Mouse (Mus musculus) cerebellum, adult 2 months (tissue): ENCODE measurements around the gene Gm35315. TPM values are rescaled to one million over a fixed set of nuclear protein-coding genes. Genes with fewer than 3 reads are reported as not detected.

Source experiments
- DNase-seq, 2 experiments: peaks; one replicate each; pipeline ENCODE4 v3.0.0; 2021
- H3K27ac ChIP-seq: fragments of 200-500 bp; 2 replicates; pipeline ENCODE4 v1.5.1; 2012; ENCODE audit warnings: low read length, control low read depth, inconsistent platforms; ENCODE audit not compliant: insufficient read depth
- H3K27me3 ChIP-seq: fragments of 200-500 bp; 2 replicates; pipeline ENCODE4 v1.6.1; 2012; ENCODE audit warnings: inconsistent platforms, mild to moderate bottlenecking, low read length, moderate library complexity; ENCODE audit not compliant: control insufficient read depth, insufficient read depth
- H3K4me1 ChIP-seq: fragments of 200-500 bp; 2 replicates; pipeline ENCODE4 v1.6.1; 2011; ENCODE audit warnings: low read length; ENCODE audit not compliant: control insufficient read depth, insufficient read depth
- H3K4me3 ChIP-seq: fragments of 200-500 bp; replicated peaks from 2 replicates; pipeline ENCODE3; 2011; ENCODE audit warnings: mild to moderate bottlenecking, low read depth, low read length, control low read depth; ENCODE audit not compliant: insufficient read depth
- CTCF ChIP-seq: fragments of 200-500 bp; IDR thresholded peaks from 2 replicates; pipeline ENCODE4 v1.5.1; 2011; ENCODE audit warnings: low read depth, mild to moderate bottlenecking, control low read depth, low read length, moderate library complexity, borderline replicate concordance; ENCODE audit not compliant: insufficient read depth
- POLR2A ChIP-seq: fragments of 200-500 bp; IDR thresholded peaks from 2 replicates; pipeline ENCODE4 v1.6.1; 2011; ENCODE audit warnings: low read length, control low read depth, borderline replicate concordance; ENCODE audit not compliant: insufficient read depth
- WGBS: fragments of 180-500 bp; shearing (Covaris S2); methylation state at CpG from one replicate; pipeline ENCODE4 v1.1.7; 2018; 5-methylcytosine and 5-hydroxymethylcytosine counted together
- polyA plus RNA-seq: library from polyadenylated mRNA; depleted of rRNA; stranded (reverse); fragments of >200 nt; gene quantifications from 2 replicates; pipeline ENCODE4 v1.2.3, GENCODE M21; 2012; rRNA removed

The Gm35315 gene
- 0.78 and 0.79 TPM in 2 replicates for polyA plus RNA-seq

GRCm38 (mm10) chr5:110094030-110094846 is at the start of gene Gm35315:
Gene Gm35315 (minus strand): TSS chr5:110094420.
- peak; percentile 73; the same call in 1 of the 2 replicates for TF ChIP-seq POLR2A
- no peak for TF ChIP-seq CTCF
- WGBS, result 1% methylated on average over 24 of the region's 25 CpGs
- peak; percentile 89 to 91 for DNase-seq
- no peaks in the 10 kb centered on the region for H3K4me1 ChIP-seq
- no peaks in the 10 kb centered on the region for H3K27me3 ChIP-seq
- peak within 1 kb of the TSS; percentile 88 for H3K4me3 ChIP-seq
- H3K27ac ChIP-seq, result peak within 1 kb of the TSS; percentile 86; the same call in 1 of the 2 replicates

GRCm38 (mm10) chr5:110143007-110143406 is 48.8 kb upstream of the Gm35315 start:
- no peak for DNase-seq
- TF ChIP-seq POLR2A, result no peak
- peak; percentile 43; the same call in 1 of the 2 replicates for TF ChIP-seq CTCF
- H3K4me1 ChIP-seq, result no peaks in the 10 kb centered on the region

DNA sequence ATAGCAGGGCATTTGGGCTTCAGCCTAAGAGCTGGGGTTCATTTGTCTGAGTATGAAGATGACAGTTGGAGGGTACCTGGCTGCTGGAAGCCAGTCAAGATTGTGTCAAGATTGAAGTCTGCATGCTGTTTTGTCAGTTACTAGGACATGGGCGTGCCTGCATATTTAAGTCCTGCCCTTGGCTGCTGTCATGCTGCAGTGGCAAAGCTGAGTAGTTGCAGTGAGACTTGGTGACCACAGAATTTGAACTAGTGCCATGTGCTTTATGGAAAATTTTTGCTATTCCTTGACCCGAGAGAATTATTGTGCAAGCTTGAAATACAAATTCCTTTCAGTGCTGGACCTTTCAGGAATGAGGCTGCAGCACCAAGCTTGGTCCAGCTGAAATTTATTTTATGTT is 48.1 kb upstream of the Gm35315 start:
- no peak overlapping the region for H3K27ac ChIP-seq
- H3K27me3 ChIP-seq, result no peaks in the 10 kb centered on the region
- no peak overlapping the region for H3K4me3 ChIP-seq
- WGBS, result 57% methylated on average over 2 of the region's 2 CpGs
- DNase-seq, result no peak
- H3K4me1 ChIP-seq, result no peaks in the 10 kb centered on the region
- no peak for TF ChIP-seq CTCF
- TF ChIP-seq POLR2A, result no peak

More at GRCm38 (mm10) chr5:110143007-110143406, 48.8 kb upstream of the Gm35315 start:
- H3K4me3 ChIP-seq, result no peak overlapping the region
- H3K27ac ChIP-seq, result no peak overlapping the region
- 76% methylated on average over 5 of the region's 5 CpGs for WGBS
- no peaks in the 10 kb centered on the region for H3K27me3 ChIP-seq

- no peak overlapping the region for H3K27ac ChIP-seq
- H3K27me3 ChIP-seq, result no peaks in the 10 kb centered on the region
- TF ChIP-seq CTCF (no peak), POLR2A (no peak)
- DNase-seq, result no peak
- no peaks in the 10 kb centered on the region for H3K4me1 ChIP-seq
- H3K4me3 ChIP-seq, result no peak overlapping the region
- WGBS, result 92% methylated on average over 7 of the region's 7 CpGs
Measured at GRCm38 (mm10) chr5:110140424-110140823, 46.2 kb upstream of the Gm35315 start.

DNA sequence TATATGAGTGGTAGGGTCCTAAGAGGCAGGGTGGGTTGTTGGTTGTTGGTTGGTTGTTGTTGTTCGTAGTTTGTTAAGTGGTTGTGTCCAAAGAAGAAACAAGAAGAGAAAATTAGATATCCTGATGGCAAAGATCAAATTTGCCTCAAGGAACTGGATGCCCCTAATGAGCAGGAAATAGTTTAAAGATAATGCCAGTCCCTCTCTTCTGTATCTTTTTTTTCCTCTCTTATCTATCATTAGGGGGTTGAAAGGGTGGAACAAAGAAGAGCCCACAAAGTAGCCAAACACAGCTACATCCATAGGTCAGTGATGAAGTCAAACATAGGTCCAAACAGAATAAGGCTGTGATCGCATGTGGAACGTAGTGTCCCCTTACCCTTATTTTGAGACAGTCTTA is 45.1 kb upstream of the Gm35315 start:
- no peak overlapping the region for H3K4me3 ChIP-seq
- H3K27ac ChIP-seq, result no peak overlapping the region
- TF ChIP-seq POLR2A, result no peak
- no peak for TF ChIP-seq CTCF
- H3K4me1 ChIP-seq, result no peaks in the 10 kb centered on the region
- 97% methylated on average over 3 of the region's 3 CpGs for WGBS
- no peaks in the 10 kb centered on the region for H3K27me3 ChIP-seq
- DNase-seq, result no peak

DNA sequence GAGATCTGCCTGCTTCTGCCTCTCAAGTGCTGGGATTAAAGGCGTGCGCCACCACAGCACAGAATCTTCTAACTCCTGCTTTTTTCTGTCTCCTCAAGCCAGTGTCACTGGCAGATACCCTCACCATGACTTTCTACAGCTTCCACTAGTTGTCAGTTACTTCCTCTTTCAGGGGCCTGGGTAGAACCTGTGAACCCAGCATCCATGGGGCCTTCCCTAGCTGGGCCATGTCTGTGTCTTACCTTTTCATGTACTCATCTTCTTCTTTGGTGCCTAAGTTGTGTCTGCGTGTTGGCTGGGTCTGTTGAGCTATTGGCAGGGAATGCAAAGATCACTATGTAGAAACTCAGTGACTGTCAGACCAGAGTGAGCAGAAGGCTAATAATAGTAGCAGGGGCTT is 43.6 kb upstream of the Gm35315 start:
- Histone ChIP-seq H3K4me3 (no peak overlapping the region), H3K4me1 (no peaks in the 10 kb centered on the region), H3K27ac (no peak overlapping the region), H3K27me3 (no peaks in the 10 kb centered on the region)
- no peak for DNase-seq
- WGBS, result 98% methylated on average over 3 of the region's 3 CpGs
- TF ChIP-seq POLR2A (no peak), CTCF (no peak)

DNA sequence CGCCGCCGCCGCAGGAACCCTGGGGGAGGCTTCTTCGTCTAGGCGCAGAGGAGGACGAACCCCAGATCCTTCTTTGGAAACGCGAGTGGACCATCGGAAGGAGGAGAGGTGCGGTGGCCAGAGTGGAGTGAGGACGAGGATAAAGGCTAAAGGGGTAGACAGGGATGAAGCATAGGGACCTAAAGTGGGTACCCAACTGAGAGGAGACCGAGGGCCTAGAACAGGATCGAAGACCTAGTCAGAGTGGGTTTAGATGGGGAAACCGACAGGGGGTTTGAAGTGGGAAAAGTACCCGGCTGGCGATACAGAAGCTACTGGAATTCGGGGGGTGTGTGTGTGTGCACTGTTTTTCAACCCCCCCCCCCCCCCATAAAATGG is 41.9 kb upstream of the Gm35315 start:
- peak overlapping the region; percentile 10 for H3K27ac ChIP-seq
- H3K4me3 ChIP-seq, result peak overlapping the region; percentile 95
- H3K27me3 ChIP-seq, result no peaks in the 10 kb centered on the region
- WGBS, result 2% methylated on average over 18 of the region's 18 CpGs
- no peak for DNase-seq
- no peak for TF ChIP-seq CTCF
- TF ChIP-seq POLR2A, result no peak
- no peaks in the 10 kb centered on the region for H3K4me1 ChIP-seq
